Mouse (Mus musculus): ENCODE data around the gene Ovol1.

The Ovol1 gene

DNA sequence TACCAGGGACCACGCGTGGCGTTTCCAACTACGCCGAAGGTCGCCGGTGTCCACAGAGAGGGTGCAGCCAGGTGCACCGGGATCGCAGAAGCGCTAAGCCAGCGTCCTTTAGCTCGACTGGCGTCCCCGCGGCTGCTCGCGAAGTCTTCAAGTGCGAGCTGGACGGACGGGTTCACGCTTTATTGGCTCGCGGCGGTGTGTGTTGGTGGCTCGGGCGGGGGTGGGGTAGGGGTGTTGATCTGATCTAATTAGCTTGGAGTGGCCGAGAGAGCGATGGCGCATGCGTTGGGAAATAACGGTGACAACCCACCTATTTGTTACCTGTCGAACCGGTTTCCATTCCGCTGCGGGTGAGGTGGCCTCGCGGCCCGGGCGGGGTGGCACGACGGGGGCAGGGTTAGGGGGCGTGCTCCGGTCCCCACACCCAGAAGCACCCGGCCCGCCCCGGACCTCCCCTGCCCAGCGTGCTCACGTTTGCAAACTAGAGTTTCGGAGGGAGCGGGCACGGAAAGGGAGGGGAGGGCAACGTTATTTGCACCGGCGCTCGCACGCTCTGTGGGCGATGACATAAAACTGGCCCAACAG lies at the start of gene Ovol1:
Ovol1 (minus strand) TSS at position 190 of the 585 bp plus-strand sequence.
- in situ Hi-C loops (cut with MboI; ENCODE audit: low pct_unique_long_range_greater_than_20kb in 1 of 2, low sequenced_read_pairs in 2 of 2, unreplicated experiment in 1 of 2), result no loop called here

- in situ Hi-C loops (cut with MboI; ENCODE audit: low pct_unique_long_range_greater_than_20kb in 1 of 2, low sequenced_read_pairs in 2 of 2, unreplicated experiment in 1 of 2), result no loop called here
Measured at GRCm38 (mm10) chr19:5609547-5610404, 49.3 kb upstream of the Ovol1 start, which contains the start of gene Kat5. Gene Kat5 (minus strand): TSS chr19:5610237.

DNA sequence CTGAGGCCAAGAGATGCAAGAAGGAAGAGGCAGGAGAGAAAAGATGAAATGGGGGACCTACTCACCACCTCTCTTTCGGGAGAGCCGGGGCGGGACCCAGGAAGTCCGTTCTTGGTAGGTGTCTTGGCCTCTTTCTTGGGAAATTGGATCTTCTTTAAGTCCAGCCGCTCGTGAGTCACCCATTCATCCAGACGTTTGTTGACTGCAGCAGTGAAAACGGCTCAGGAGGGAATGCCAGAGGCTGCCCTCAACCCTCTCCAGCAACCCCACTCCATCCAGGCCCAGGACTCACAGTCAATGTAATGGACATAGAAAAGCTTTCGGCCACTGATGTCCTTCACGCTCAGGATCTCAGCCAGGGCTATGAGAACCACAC lies 48.7 kb upstream of the Ovol1 start:
- in situ Hi-C loops (cut with MboI; ENCODE audit: low pct_unique_long_range_greater_than_20kb in 1 of 2, low sequenced_read_pairs in 2 of 2, unreplicated experiment in 1 of 2), result no loop called here

DNA sequence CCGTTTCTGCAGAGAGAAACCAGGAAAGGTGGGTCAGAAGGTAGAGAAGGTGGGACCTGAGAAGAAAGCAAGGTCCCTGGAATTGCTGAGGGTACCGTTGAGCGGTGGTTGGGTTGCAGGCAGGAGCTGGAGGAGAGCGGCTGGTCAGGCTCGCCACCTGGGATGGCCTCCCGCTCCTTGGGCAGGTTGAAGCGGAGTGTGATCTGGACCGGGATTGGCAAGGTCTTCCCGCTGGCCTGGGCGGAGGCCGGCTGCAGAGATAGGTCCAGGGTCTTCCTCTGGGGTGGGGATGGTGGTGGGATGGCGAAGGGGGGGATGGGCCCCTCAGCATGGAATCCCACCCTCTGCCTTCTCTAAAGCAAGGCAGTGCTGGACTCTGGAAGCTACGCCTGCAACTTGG lies 48.3 kb upstream of the Ovol1 start:
- in situ Hi-C loops (cut with MboI; ENCODE audit: low pct_unique_long_range_greater_than_20kb in 1 of 2, low sequenced_read_pairs in 2 of 2, unreplicated experiment in 1 of 2), result no loop called here

DNA sequence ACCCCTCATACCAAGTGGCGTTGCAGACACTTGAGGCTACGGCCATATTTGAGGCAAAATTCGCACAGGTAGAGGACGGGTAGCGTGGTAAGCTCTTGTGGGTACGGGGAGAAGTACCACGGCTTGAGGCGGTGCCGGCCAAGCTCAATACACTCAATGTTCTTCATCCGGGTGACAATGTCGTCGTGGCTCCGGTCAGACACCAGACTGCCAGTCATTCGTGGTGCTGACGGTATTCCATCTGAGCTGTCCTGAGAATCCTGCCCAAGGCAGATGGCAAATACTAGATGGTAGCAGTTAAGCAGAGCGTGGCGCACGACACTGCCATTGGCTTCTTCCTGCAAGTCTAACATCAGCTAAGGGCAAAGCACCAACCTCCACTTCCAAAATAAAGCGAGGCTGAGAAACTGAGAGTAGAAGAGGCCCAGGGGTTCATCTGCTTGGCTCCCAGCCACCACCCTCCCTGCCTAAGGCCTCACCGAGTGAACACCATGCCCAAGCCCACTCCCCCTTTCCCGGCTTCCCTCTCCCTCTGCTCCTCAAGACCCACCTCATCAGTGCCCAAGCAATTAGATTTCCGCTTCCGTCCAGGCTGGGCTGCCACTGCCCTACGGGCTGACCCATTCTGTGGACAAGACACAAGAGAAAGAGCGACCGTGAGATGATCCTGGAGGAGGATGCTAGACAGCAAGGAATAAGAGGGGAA lies 47.4 kb upstream of the Ovol1 start:
- in situ Hi-C loops (cut with MboI; ENCODE audit: low pct_unique_long_range_greater_than_20kb in 1 of 2, low sequenced_read_pairs in 2 of 2, unreplicated experiment in 1 of 2), result no loop called here

- in situ Hi-C loops (cut with MboI; ENCODE audit: low pct_unique_long_range_greater_than_20kb in 1 of 2, low sequenced_read_pairs in 2 of 2, unreplicated experiment in 1 of 2), result no loop called here
Measured at GRCm38 (mm10) chr19:5606196-5606595, 45.8 kb upstream of the Ovol1 start.

GRCm38 (mm10) chr19:5605126-5605525 lies 44.7 kb upstream of the Ovol1 start:
- in situ Hi-C loops (cut with MboI; ENCODE audit: low pct_unique_long_range_greater_than_20kb in 1 of 2, low sequenced_read_pairs in 2 of 2, unreplicated experiment in 1 of 2), result no loop called here

GRCm38 (mm10) chr19:5603664-5604063 lies 43.2 kb upstream of the Ovol1 start:
- in situ Hi-C loops (cut with MboI; ENCODE audit: low pct_unique_long_range_greater_than_20kb in 1 of 2, low sequenced_read_pairs in 2 of 2, unreplicated experiment in 1 of 2), result no loop called here

GRCm38 (mm10) chr19:5601752-5602541 lies 41.5 kb upstream of the Ovol1 start, which contains the start of gene Rnaseh2c:
Gene Rnaseh2c (plus strand): TSS chr19:5601873.
- in situ Hi-C loops (cut with MboI; ENCODE audit: low pct_unique_long_range_greater_than_20kb in 1 of 2, low sequenced_read_pairs in 2 of 2, unreplicated experiment in 1 of 2), result no loop called here

- in situ Hi-C loops (cut with MboI; ENCODE audit: low pct_unique_long_range_greater_than_20kb in 1 of 2, low sequenced_read_pairs in 2 of 2, unreplicated experiment in 1 of 2), result no loop called here
Measured at GRCm38 (mm10) chr19:5599224-5599623, 38.8 kb upstream of the Ovol1 start.

GRCm38 (mm10) chr19:5591888-5592287 lies 31.4 kb upstream of the Ovol1 start:
- in situ Hi-C loops (cut with MboI; ENCODE audit: low pct_unique_long_range_greater_than_20kb in 1 of 2, low sequenced_read_pairs in 2 of 2, unreplicated experiment in 1 of 2), result no loop called here

DNA sequence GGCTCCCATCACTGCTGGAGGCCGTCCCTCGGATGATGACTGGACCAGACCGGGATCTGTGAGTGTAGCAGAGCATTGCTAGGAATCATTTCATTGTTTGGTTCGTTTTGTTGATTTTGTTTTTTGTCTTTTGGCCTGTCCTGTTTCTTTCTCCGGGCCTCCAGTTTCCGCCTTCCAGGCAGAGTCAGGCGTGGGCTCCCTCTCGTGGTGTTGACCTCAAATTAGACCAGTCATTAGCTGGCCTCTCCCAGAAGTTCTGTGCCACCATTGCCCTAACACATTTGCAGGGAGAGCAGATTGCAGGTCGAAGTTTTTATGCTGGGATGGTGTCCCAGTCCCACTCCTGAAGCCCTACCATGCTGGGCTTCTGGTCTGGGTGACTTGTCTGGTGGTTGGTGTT lies 28.7 kb upstream of the Ovol1 start:
- in situ Hi-C loops (cut with MboI; ENCODE audit: low pct_unique_long_range_greater_than_20kb in 1 of 2, low sequenced_read_pairs in 2 of 2, unreplicated experiment in 1 of 2), result no loop called here

DNA sequence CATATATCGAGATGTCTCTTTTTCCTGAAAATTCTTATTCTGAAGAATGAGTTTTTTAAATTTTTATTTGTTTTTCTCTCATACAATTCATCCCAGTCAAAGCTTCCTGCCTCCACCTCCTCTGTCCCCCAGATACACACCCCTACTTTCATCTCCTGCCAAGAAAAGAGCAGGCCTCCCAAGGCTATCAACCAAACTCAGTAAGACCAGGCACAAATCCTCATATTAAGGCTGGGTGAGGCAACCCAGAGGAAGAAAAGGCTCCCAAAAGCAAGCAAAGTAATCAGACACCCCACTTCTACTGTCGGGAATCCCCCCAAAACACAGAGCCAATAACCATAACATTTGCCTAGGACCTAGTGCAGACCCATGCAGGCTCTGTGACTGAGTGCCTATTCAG lies 21.5 kb upstream of the Ovol1 start:
- in situ Hi-C loops (cut with MboI; ENCODE audit: low pct_unique_long_range_greater_than_20kb in 1 of 2, low sequenced_read_pairs in 2 of 2, unreplicated experiment in 1 of 2), result no loop called here

- in situ Hi-C loops (cut with MboI; ENCODE audit: low pct_unique_long_range_greater_than_20kb in 1 of 2, low sequenced_read_pairs in 2 of 2, unreplicated experiment in 1 of 2), result no loop called here
Measured at GRCm38 (mm10) chr19:5580776-5581175, 20.3 kb upstream of the Ovol1 start.

- in situ Hi-C loops (cut with MboI; ENCODE audit: low pct_unique_long_range_greater_than_20kb in 1 of 2, low sequenced_read_pairs in 2 of 2, unreplicated experiment in 1 of 2), result no loop called here
Measured at GRCm38 (mm10) chr19:5579971-5580370, 19.5 kb upstream of the Ovol1 start.

DNA sequence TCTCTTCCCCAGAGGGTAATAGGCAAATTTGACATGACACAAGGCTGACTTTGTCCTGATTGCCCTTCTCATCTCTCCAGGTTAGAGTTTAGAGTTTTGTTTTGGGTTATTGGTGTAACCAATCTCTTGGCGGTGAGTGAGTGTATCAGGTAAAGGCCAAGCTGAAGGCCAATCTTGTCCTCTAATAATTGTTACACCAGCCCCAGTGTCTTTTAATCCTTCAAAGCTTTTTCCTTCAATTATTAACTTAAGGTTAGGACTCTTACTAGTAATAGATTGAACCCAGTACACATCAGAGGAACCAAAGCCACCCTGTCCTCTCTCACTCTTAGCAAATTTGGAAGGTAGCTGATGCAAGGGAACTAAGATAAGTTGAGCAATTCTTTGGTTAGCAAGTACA lies 14.9 kb upstream of the Ovol1 start:
- in situ Hi-C loops (cut with MboI; ENCODE audit: low pct_unique_long_range_greater_than_20kb in 1 of 2, low sequenced_read_pairs in 2 of 2, unreplicated experiment in 1 of 2), result no loop called here

DNA sequence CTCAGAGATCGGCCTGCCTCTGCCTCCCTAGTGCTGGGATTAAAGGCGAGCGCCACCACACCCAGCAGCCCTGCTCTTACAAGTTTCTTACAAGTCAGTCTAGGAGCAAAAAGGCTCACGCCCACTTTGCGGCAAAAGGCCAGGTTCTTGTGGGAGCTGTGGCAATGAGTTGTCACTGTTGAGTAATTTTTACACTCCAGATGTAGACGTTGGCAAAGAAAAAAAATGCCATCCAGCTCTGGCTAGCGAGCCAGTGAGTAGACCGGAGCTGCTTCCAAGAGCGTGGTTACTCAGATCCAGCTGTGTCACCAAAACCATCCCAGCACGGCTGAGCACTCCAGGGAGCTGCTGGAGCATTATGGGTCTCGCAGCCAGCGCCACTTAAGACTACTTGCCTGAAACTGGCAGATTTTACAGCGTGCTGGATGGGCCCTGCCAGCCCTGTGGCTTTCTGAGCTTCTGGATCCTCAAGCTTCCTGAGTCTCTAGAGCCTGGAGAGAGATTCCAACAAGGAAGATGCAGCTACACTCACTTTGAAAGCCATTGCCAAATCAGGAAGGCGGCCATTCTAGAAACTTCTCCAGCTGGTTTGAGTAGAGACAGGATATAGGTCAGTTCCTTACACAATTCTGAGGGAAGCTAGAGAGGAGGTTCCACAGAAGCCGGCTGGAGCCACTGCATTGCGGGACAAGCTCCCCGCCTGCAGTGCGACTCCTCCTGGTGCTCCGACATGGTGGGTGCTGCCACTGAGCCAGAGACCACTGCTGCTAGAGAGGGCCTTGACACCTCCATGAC lies 12.1 kb upstream of the Ovol1 start:
- in situ Hi-C loops (cut with MboI; ENCODE audit: low pct_unique_long_range_greater_than_20kb in 1 of 2, low sequenced_read_pairs in 2 of 2, unreplicated experiment in 1 of 2), result no loop called here

DNA sequence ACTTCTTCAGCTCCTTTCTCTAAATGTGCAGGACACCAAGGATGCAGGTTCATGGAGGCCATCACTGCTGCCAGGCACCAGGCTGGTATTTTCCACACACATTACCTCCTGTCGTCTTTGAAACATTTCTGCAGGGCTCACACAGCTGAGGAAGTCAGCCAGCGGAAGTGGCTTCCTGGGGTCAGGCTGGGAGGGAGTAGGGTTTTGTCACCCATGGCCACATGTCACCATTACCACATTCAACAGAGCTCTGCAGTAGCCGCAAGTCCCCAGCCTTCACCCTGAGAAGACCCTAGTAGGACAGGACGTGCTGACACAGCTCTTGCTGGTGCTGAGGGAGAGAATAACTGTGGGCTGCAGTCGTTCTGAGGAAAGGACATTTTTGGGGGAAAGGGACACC lies 11.4 kb upstream of the Ovol1 start:
- in situ Hi-C loops (cut with MboI; ENCODE audit: low pct_unique_long_range_greater_than_20kb in 1 of 2, low sequenced_read_pairs in 2 of 2, unreplicated experiment in 1 of 2), result no loop called here
